10 mouse cellular contexts compared by ENCODE assay signal in genomic region chr3:53258657-53259158, GRCm38 (mm10).
DNase-seq lines count a peak whose midpoint lies in the region; ATAC-seq and TF ChIP-seq lines count a peak whose summit lies in the region.
"Had no signal": no experiment of that assay in that cellular context is flagged by ENCODE, and none has a peak within 500 bp of the region (broad histone marks: within the 10 kb centered on the region; RNA-seq: fewer than 3 reads in every experiment).

No protein-coding gene starts in this region.

- 13% methylated on average over 7 of the region's 7 CpGs for WGBS in kidney, embryonic 15.5 days
- WGBS in midbrain, postnatal 0 days: 42% methylated on average over 7 of the region's 7 CpGs

- no peak overlapping the region for H3K9ac ChIP-seq in kidney, embryonic 15.5 days
- no peak overlapping the region for H3K9ac ChIP-seq in midbrain, postnatal 0 days (replicated peaks; ENCODE audit: low read length, poor library complexity, severe bottlenecking)
- H3K9ac ChIP-seq: embryonic facial prominence, embryonic 12.5 days; liver, embryonic 15.5 days had no signal

- H3K27ac ChIP-seq in kidney, embryonic 15.5 days: peak overlapping the region; percentile 81
- no peak overlapping the region for H3K27ac ChIP-seq in midbrain, postnatal 0 days (ENCODE audit: low read depth, low read length)
- H3K27ac ChIP-seq: embryonic facial prominence, embryonic 12.5 days; liver, embryonic 15.5 days had no signal

- 0 out of 2 replicates have a peak, but pooled peaks cover 8% of the 10 kb centered on the region for H3K36me3 ChIP-seq in kidney, embryonic 15.5 days
- no peaks in the 10 kb centered on the region for H3K36me3 ChIP-seq in midbrain, postnatal 0 days (ENCODE audit: insufficient read depth, low read length)
- H3K36me3 ChIP-seq: embryonic facial prominence, embryonic 12.5 days; liver, embryonic 15.5 days had no signal

- peak; percentile 38 for DNase-seq in CD4-positive, CD25-positive, alpha-beta regulatory T cell, adult 2 months (ENCODE audit: low read depth, low spot score)
- no peak for DNase-seq in kidney, adult 18-20 months
- DNase-seq in embryo, embryonic 11 days: peak; percentile 41
- peak; percentile 57 for DNase-seq in naive thymus-derived CD4-positive, alpha-beta T cell, adult 2 months (ENCODE audit: low read depth)
- no peak for DNase-seq in ovary, postnatal 10 days (ENCODE audit: low spot score)
- no peak for DNase-seq in midbrain, postnatal 0 days (ENCODE audit: low spot score)

- no peak for ATAC-seq in CD4-positive, CD25-positive, alpha-beta regulatory T cell, adult 4 months
- peak; percentile 82 for ATAC-seq in kidney, embryonic 15.5 days (replicated peaks; ENCODE audit: low FRiP score)
- no peak for ATAC-seq in midbrain, postnatal 0 days (ENCODE audit: low FRiP score)

- no peaks in the 10 kb centered on the region for H3K27me3 ChIP-seq in kidney, embryonic 15.5 days
- no peaks in the 10 kb centered on the region for H3K27me3 ChIP-seq in midbrain, postnatal 0 days (ENCODE audit: insufficient read depth, low read length)
- H3K27me3 ChIP-seq: liver, embryonic 15.5 days had no signal

- TF ChIP-seq CTCF in midbrain, postnatal 0 days (IDR thresholded peaks at IDR 0.05): no peak

- H3K4me3 ChIP-seq in kidney, embryonic 15.5 days (replicated peaks): no peak overlapping the region
- no peak overlapping the region for H3K4me3 ChIP-seq in midbrain, postnatal 0 days (ENCODE audit: low read depth, low read length)
- H3K4me3 ChIP-seq: embryonic facial prominence, embryonic 12.5 days; liver, embryonic 15.5 days had no signal

- no peaks in the 10 kb centered on the region for H3K9me3 ChIP-seq in kidney, embryonic 15.5 days (replicated peaks)
- no peaks in the 10 kb centered on the region for H3K9me3 ChIP-seq in midbrain, postnatal 0 days (ENCODE audit: low read length)
- H3K9me3 ChIP-seq: embryonic facial prominence, embryonic 12.5 days; liver, embryonic 15.5 days had no signal

- H3K4me2 ChIP-seq in kidney, embryonic 15.5 days: peak overlapping the region; percentile 32
- no peak overlapping the region for H3K4me2 ChIP-seq in midbrain, postnatal 0 days (ENCODE audit: low read depth, low read length, poor library complexity, severe bottlenecking)
- H3K4me2 ChIP-seq: embryonic facial prominence, embryonic 12.5 days; liver, embryonic 15.5 days had no signal

- H3K4me1 ChIP-seq in kidney, embryonic 15.5 days: peaks cover 21% of the 10 kb centered on the region
- no peaks in the 10 kb centered on the region for H3K4me1 ChIP-seq in midbrain, postnatal 0 days (ENCODE audit: insufficient read depth, low read length)
- H3K4me1 ChIP-seq: embryonic facial prominence, embryonic 12.5 days; liver, embryonic 15.5 days had no signal

Comparison
In these comparisons a context has a peak if more than half of its experiments do, and no peak if none do; other contexts are left out.
1. DNase-seq: peak in CD4-positive, CD25-positive, alpha-beta regulatory T cell, adult 2 months (single experiment), embryo, embryonic 11 days (single experiment) and naive thymus-derived CD4-positive, alpha-beta T cell, adult 2 months (single experiment); none in kidney, adult 18-20 months (single experiment), ovary, postnatal 10 days (single experiment) and midbrain, postnatal 0 days (single experiment).